Mouse (Mus musculus) ES-E14 (cell line): ENCODE results near the gene Spty2d1.

Experiments
- CHD2 ChIP-seq: IDR thresholded peaks from 2 replicates; pipeline ENCODE4 v1.6.1; 2014; ENCODE audit warnings: mild to moderate bottlenecking, low read depth, low read length, inconsistent platforms
- HCFC1 ChIP-seq: IDR thresholded peaks from 2 replicates; pipeline ENCODE4 v1.6.1; 2012; ENCODE audit warnings: low read length, inconsistent platforms, borderline replicate concordance; ENCODE audit not compliant: insufficient read depth
- MAFK ChIP-seq: IDR thresholded peaks from 2 replicates; pipeline ENCODE4 v1.6.1; 2014; ENCODE audit warnings: mild to moderate bottlenecking, low read depth, low read length, inconsistent platforms; ENCODE audit not compliant: insufficient read depth
- ZNF384 ChIP-seq: IDR thresholded peaks from 2 replicates; pipeline ENCODE4 v1.6.1; 2012; ENCODE audit warnings: low read depth, low read length, inconsistent platforms

- TF ChIP-seq ZNF384 (no peak), HCFC1 (no peak), CHD2 (no peak), MAFK (no peak)
Observed at GRCm38 (mm10) chr7:46998942-46999341, 9.3 kb downstream of the Spty2d1 start.
